Mouse (Mus musculus) C2C12 (cell line): ENCODE measurements at regions not wholly inside any gene's neighbourhood (a gene's known extent, or its start where the extent isn't known, plus 50 kb on each side); places are given as distances from the start of the nearest gene placed in this dataset.

Experiments used
- CEBPB ChIP-seq: IDR thresholded peaks from one replicate; pipeline ENCODE4 v1.6.1; 2011; ENCODE audit warnings: low read depth, mild to moderate bottlenecking, control low read depth, moderate library complexity
- CTCF ChIP-seq: IDR thresholded peaks from one replicate; pipeline ENCODE4 v1.5.1; 2011; ENCODE audit not compliant: control insufficient read depth, insufficient read depth, insufficient read length
- MAX ChIP-seq: IDR thresholded peaks from one replicate; pipeline ENCODE4 v1.6.1; 2011; ENCODE audit warnings: mild to moderate bottlenecking, control low read depth
- MYOD1 ChIP-seq: IDR thresholded peaks from one replicate; pipeline ENCODE4 v1.6.1; 2011; ENCODE audit warnings: low read depth; ENCODE audit not compliant: control insufficient read depth, insufficient read length
- MYOG ChIP-seq: IDR thresholded peaks from one replicate; pipeline ENCODE4 v1.6.1; 2011; ENCODE audit not compliant: control insufficient read depth, insufficient read length; ENCODE audit errors: extremely low read depth
- USF1 ChIP-seq: IDR thresholded peaks from one replicate; pipeline ENCODE4 v1.6.1; 2011; ENCODE audit warnings: low read depth, mild to moderate bottlenecking, control low read depth, moderate library complexity

- TF ChIP-seq CTCF (no peak), MYOG (no peak), MYOD1 (no peak), USF1 (no peak), CEBPB (no peak), MAX (no peak)
These were observed 319.4 kb upstream of the A1bg start for GRCm38 (mm10) chr15:61242161-61242681.
